Mouse (Mus musculus): ENCODE data around the gene Ggta1. TPM values are rescaled to one million over a fixed set of nuclear protein-coding genes. Genes with fewer than 3 reads are reported as not detected.
A peak's percentile ranks its signal among the peaks of the same experiment; 100 is the strongest.

Gene Ggta1
- polyA plus RNA-seq, 1 experiment, result 20.1 TPM

- Histone ChIP-seq H3K36me3 (ENCODE audit: control insufficient read depth, insufficient read depth, low read length) (peaks cover 8% of the 10 kb centered on the region), H3K27me3 (ENCODE audit: control insufficient read depth, insufficient read depth, low read length) (no peaks in the 10 kb centered on the region), H3K27ac (ENCODE audit: insufficient read depth, low read length) (no peak within 1 kb of the TSS), H3K4me3 (ENCODE audit: extremely low read depth, insufficient read depth, insufficient read length) (no peak within 1 kb of the TSS), H3K4me1 (ENCODE audit: control insufficient read depth, insufficient read depth, insufficient read length) (peaks cover 6% of the 10 kb centered on the region; the same call in 1 of the 2 replicates)
- WGBS, result 68% methylated on average over 5 of the region's 5 CpGs
- no peak for DNase-seq (ENCODE audit: low read depth in 1 of 2, low spot score in 2 of 2)
- TF ChIP-seq POLR2A (IDR thresholded peaks at IDR 0.05; ENCODE audit: low read depth, low read length) (no peak), CTCF (IDR thresholded peaks at IDR 0.05; ENCODE audit: extremely low read depth, insufficient read depth, insufficient read length, insufficient replicate concordance) (no peak)
Observed at GRCm38 (mm10) chr2:35397096-35397495, 65.9 kb downstream of the Ggta1 start, which contains the start of gene 4930402F06Rik. Gene 4930402F06Rik (minus strand): TSS chr2:35397175.

GRCm38 (mm10) chr2:35385441-35385871, 77.6 kb downstream of the Ggta1 start:
- 63% methylated on average over 9 of the region's 9 CpGs for WGBS
- TF ChIP-seq CTCF (IDR thresholded peaks at IDR 0.05; ENCODE audit: extremely low read depth, insufficient read depth, insufficient read length, insufficient replicate concordance) (no peak), POLR2A (IDR thresholded peaks at IDR 0.05; ENCODE audit: low read depth, low read length) (no peak)
- DNase-seq (ENCODE audit: low read depth in 1 of 2, low spot score in 2 of 2), result no peak

GRCm38 (mm10) chr2:35379306-35379705, 83.7 kb downstream of the Ggta1 start:
- no peaks in the 10 kb centered on the region for H3K27me3 ChIP-seq (ENCODE audit: control insufficient read depth, insufficient read depth, low read length)
- H3K4me3 ChIP-seq (ENCODE audit: extremely low read depth, insufficient read depth, insufficient read length), result no peak overlapping the region
- no peaks in the 10 kb centered on the region for H3K4me1 ChIP-seq (ENCODE audit: control insufficient read depth, insufficient read depth, insufficient read length)
- WGBS, result 88% methylated on average over 9 of the region's 9 CpGs
- TF ChIP-seq POLR2A (IDR thresholded peaks at IDR 0.05; ENCODE audit: low read depth, low read length) (no peak), CTCF (IDR thresholded peaks at IDR 0.05; ENCODE audit: extremely low read depth, insufficient read depth, insufficient read length, insufficient replicate concordance) (no peak)
- DNase-seq (ENCODE audit: low read depth in 1 of 2, low spot score in 2 of 2), result no peak
- H3K27ac ChIP-seq (ENCODE audit: insufficient read depth, low read length), result no peak overlapping the region
- no peaks in the 10 kb centered on the region for H3K36me3 ChIP-seq (ENCODE audit: control insufficient read depth, insufficient read depth, low read length)

More at GRCm38 (mm10) chr2:35385441-35385871, 77.6 kb downstream of the Ggta1 start:
- Histone ChIP-seq H3K27me3 (ENCODE audit: control insufficient read depth, insufficient read depth, low read length) (no peaks in the 10 kb centered on the region), H3K36me3 (ENCODE audit: control insufficient read depth, insufficient read depth, low read length) (no peaks in the 10 kb centered on the region), H3K4me3 (ENCODE audit: extremely low read depth, insufficient read depth, insufficient read length) (no peak overlapping the region), H3K4me1 (ENCODE audit: control insufficient read depth, insufficient read depth, insufficient read length) (no peaks in the 10 kb centered on the region), H3K27ac (ENCODE audit: insufficient read depth, low read length) (no peak overlapping the region)

GRCm38 (mm10) chr2:35377600-35377999, 85.4 kb downstream of the Ggta1 start:
- H3K4me1 ChIP-seq (ENCODE audit: control insufficient read depth, insufficient read depth, insufficient read length), result no peaks in the 10 kb centered on the region
- H3K4me3 ChIP-seq (ENCODE audit: extremely low read depth, insufficient read depth, insufficient read length), result no peak overlapping the region
- H3K36me3 ChIP-seq (ENCODE audit: control insufficient read depth, insufficient read depth, low read length), result no peaks in the 10 kb centered on the region
- no peak overlapping the region for H3K27ac ChIP-seq (ENCODE audit: insufficient read depth, low read length)
- H3K27me3 ChIP-seq (ENCODE audit: control insufficient read depth, insufficient read depth, low read length), result no peaks in the 10 kb centered on the region
- WGBS, result 28% methylated on average over 6 of the region's 6 CpGs
- TF ChIP-seq CTCF (IDR thresholded peaks at IDR 0.05; ENCODE audit: extremely low read depth, insufficient read depth, insufficient read length, insufficient replicate concordance), result no peak
- TF ChIP-seq POLR2A (IDR thresholded peaks at IDR 0.05; ENCODE audit: low read depth, low read length), result no peak
- DNase-seq (ENCODE audit: low read depth in 1 of 2, low spot score in 2 of 2), result no peak

- WGBS, result 38% methylated on average over 3 of the region's 3 CpGs
- Histone ChIP-seq H3K27me3 (ENCODE audit: control insufficient read depth, insufficient read depth, low read length) (no peaks in the 10 kb centered on the region), H3K36me3 (ENCODE audit: control insufficient read depth, insufficient read depth, low read length) (no peaks in the 10 kb centered on the region), H3K4me1 (ENCODE audit: control insufficient read depth, insufficient read depth, insufficient read length) (no peaks in the 10 kb centered on the region), H3K27ac (ENCODE audit: insufficient read depth, low read length) (no peak overlapping the region), H3K4me3 (ENCODE audit: extremely low read depth, insufficient read depth, insufficient read length) (no peak overlapping the region)
- TF ChIP-seq CTCF (IDR thresholded peaks at IDR 0.05; ENCODE audit: extremely low read depth, insufficient read depth, insufficient read length, insufficient replicate concordance), result peak; percentile 22; the same call in 1 of the 2 replicates
- no peak for TF ChIP-seq POLR2A (IDR thresholded peaks at IDR 0.05; ENCODE audit: low read depth, low read length)
- no peak for DNase-seq (ENCODE audit: low read depth in 1 of 2, low spot score in 2 of 2)
Observed at GRCm38 (mm10) chr2:35373003-35373402, 90.0 kb downstream of the Ggta1 start.

- Histone ChIP-seq H3K4me1 (ENCODE audit: control insufficient read depth, insufficient read depth, insufficient read length) (no peaks in the 10 kb centered on the region), H3K27me3 (ENCODE audit: control insufficient read depth, insufficient read depth, low read length) (no peaks in the 10 kb centered on the region), H3K27ac (ENCODE audit: insufficient read depth, low read length) (no peak overlapping the region), H3K36me3 (ENCODE audit: control insufficient read depth, insufficient read depth, low read length) (no peaks in the 10 kb centered on the region), H3K4me3 (ENCODE audit: extremely low read depth, insufficient read depth, insufficient read length) (no peak overlapping the region)
- no peak for DNase-seq (ENCODE audit: low read depth in 1 of 2, low spot score in 2 of 2)
- TF ChIP-seq POLR2A (IDR thresholded peaks at IDR 0.05; ENCODE audit: low read depth, low read length) (no peak), CTCF (IDR thresholded peaks at IDR 0.05; ENCODE audit: extremely low read depth, insufficient read depth, insufficient read length, insufficient replicate concordance) (no peak)
Observed at GRCm38 (mm10) chr2:35370686-35371085, 92.3 kb downstream of the Ggta1 start.

- no peaks in the 10 kb centered on the region for H3K27me3 ChIP-seq (ENCODE audit: control insufficient read depth, insufficient read depth, low read length)
- no peak within 1 kb of the TSS for H3K27ac ChIP-seq (ENCODE audit: insufficient read depth, low read length)
- 86% methylated on average over 2 of the region's 2 CpGs for WGBS
- H3K4me1 ChIP-seq (ENCODE audit: control insufficient read depth, insufficient read depth, insufficient read length), result no peaks in the 10 kb centered on the region
- DNase-seq (ENCODE audit: low read depth in 1 of 2, low spot score in 2 of 2), result no peak
- no peaks in the 10 kb centered on the region for H3K36me3 ChIP-seq (ENCODE audit: control insufficient read depth, insufficient read depth, low read length)
- H3K4me3 ChIP-seq (ENCODE audit: extremely low read depth, insufficient read depth, insufficient read length), result no peak within 1 kb of the TSS
- no peak for TF ChIP-seq POLR2A (IDR thresholded peaks at IDR 0.05; ENCODE audit: low read depth, low read length)
- TF ChIP-seq CTCF (IDR thresholded peaks at IDR 0.05; ENCODE audit: extremely low read depth, insufficient read depth, insufficient read length, insufficient replicate concordance), result no peak
Observed at GRCm38 (mm10) chr2:35367629-35368028, 95.4 kb downstream of the Ggta1 start, which contains the start of gene 4930568D16Rik. Gene 4930568D16Rik (minus strand): TSS chr2:35367729.

Other genes with a start within 250 kb of the Ggta1 start
- 183 and 203 TPM in 2 replicates for gene Gsn, start 206.9 kb downstream of the Ggta1 start, polyA plus RNA-seq (2012; rRNA removed)
- gene Stom, start 126.3 kb downstream of the Ggta1 start, polyA plus RNA-seq (2012; rRNA removed), result 34.3 and 41.9 TPM in 2 replicates
- gene 4930568D16Rik, start 95.5 kb downstream of the Ggta1 start, polyA plus RNA-seq (2012; rRNA removed), result not detected in 2 replicates
- not detected in 2 replicates for gene 4930402F06Rik, start 66.1 kb downstream of the Ggta1 start, polyA plus RNA-seq (2012; rRNA removed)
- gene Dab2ip, start 95.0 kb upstream of the Ggta1 start, polyA plus RNA-seq (2012; rRNA removed), result 21.0 and 27.1 TPM in 2 replicates